Mouse (Mus musculus) mouse embryonic stem cell (cell line): ENCODE measurements at regions not wholly inside any gene's neighbourhood (a gene's known extent, or its start where the extent isn't known, plus 50 kb on each side); places are given as distances from the start of the nearest gene placed in this dataset.

Experiments used
- in situ Hi-C, 2 experiments: fragments of 300-500 bp; cut with MboI; formaldehyde crosslinking; loops; 1 replicate in 1 of 2; 3 replicates in 1 of 2; pipeline ENCODE4 v1.14.3; 2019 to 2020; ENCODE audit warnings: low sequenced_read_pairs in 2 of 2, low pct_unique_long_range_greater_than_20kb in 1 of 2, mixed read lengths in 1 of 2; ENCODE audit not compliant: unreplicated experiment in 1 of 2

DNA sequence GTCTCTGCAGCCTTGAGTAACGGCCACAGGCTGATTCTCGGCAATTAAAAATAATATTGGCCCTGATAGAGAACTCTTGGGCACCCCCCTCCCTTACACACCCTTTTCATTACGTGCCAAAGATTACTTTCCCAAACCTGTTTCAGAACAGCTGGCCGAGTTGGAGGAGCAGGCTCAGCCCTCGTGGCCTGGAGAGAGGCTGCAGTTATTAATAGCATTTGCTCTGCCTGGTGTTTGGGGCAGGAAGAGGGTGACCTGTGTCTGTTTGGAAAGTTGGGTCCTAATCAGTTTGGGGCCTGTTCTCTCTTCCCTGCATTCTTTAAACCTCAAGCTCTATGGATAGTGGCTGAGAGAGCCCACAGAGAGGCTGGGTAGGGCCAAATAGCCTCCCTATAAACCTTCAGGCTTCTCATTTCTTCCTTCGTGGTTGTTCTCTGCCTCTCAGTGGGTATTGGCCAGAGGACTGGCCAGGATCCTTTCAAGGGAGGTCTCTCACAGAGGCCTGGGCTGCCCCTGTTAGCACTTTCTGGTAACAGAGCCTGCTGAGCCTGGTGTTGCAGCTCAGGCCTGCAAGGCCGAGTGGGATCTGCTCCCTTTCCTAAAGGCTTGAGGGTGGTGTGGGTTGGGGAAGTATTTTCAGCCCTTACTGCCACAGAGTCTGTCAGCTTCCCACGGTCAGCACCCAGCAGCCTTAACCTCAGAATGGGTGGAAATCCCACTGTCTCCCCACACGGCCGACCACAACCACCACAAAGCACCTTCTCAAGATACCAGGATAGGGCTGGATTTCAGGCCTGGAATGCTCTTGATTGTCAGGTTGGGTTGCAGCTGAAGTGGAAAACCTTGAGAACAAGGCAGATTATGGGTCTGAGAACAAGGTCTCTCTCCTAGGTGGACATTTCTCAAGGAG, 206.7 kb downstream of the Zfp36l1 start:
- in situ Hi-C loops: no loop called here

DNA sequence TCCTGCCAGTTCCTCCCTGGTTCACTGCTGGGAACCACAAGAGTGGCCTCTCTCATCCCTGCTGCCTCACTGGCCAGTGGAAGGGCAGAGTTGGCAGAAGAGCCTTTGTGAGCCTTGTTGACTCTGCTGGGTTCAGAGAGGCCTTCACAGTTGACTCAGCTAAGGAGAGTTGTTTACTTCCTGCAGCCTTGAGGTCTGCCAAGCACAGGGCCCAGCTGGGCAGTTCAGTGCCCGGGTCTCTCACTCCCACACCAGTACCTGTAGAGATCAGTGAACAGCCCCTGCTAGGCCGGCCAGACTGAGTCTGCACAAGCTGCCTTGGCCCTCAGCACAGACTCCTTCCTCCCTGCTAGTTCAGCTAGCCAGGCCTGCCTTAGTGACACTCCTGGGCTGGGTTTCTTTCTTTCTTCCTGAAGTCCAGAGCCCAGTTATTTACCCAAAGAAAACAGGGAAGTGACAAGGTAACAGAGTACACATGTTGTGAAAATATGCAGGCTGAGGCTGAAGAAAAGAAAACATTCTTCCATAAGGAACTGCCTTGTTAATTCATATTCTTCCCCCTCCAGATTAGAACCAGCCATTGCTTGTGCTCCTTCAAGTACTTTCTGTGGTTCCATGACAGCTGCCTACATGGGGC, 207.8 kb downstream of the Zfp36l1 start:
- in situ Hi-C loops: no loop called here

DNA sequence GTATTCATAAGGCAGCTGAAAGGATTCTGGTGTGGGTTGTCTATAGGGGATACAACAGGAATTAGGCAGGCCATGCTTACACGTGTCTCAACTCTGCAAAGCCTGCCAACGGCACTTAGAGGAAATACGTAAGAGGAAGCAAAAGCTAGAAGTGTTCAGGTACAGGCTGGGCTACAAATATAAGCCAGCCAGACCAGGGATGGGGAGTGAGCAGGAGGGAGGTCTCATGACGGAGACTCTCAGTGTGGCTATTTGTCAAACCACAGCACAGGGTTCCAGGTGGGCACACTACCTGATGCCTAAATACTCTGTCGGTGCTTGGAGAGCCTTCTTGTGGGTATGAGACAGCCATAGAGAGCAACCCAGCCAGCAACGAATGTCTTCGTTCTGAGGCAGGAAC, 210.1 kb downstream of the Zfp36l1 start:
- in situ Hi-C loops: no loop called here

DNA sequence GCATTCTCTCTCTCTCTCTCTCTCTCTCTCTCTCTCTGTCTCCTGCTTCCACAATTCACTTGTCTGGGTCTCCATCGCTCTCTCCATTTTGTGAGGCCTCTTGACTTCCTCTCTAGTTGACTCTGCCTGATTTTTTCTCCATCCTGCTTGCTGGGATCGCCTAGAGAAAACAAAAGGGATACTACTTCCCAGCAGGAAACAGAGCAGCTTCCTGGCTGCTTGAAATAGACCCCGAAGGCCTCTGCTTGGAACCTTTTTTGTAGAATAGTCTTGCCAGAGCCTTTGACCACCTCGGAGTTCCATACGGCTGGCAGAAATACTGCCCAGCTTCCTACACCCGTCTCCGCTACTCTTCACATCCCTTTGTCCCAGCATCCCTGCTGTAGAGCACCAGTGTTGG, 210.7 kb downstream of the Zfp36l1 start:
- in situ Hi-C loops: no loop called here

DNA sequence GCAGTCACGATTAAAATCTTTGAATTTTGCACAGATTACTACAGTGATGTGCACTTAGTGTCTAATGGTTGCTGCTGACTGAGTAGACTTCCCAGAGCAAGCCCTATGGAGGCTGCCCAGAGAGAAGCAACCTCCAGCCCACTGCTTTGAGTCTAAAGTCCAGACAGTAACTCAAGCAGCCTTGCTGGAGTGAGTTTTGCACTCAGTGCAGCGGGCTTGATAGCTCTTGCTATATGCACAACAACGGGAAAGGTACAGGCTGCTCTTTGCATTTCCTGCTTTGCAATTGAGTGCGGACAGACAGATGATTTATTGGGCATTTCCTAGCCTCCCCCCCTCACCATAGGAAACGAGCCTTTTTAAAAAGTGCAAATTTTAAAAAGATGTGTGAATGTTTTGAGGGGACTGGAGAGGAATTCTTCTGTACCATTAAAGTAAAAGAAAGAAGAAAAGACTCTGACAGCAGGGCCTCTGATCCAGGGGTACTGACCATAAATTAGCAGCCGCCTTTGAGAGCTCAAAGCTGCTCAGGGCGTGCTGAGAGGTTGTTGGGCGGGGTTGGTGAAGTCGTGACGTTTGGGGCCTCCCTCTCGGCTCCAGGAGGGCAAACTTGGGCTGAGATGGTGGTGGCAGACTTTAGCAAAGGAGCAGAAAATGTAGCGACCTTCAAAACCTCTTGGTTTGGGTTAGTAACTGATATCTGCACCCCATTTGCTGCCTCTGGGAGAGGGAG, 214.4 kb downstream of the Zfp36l1 start:
- in situ Hi-C loops: no loop called here

DNA sequence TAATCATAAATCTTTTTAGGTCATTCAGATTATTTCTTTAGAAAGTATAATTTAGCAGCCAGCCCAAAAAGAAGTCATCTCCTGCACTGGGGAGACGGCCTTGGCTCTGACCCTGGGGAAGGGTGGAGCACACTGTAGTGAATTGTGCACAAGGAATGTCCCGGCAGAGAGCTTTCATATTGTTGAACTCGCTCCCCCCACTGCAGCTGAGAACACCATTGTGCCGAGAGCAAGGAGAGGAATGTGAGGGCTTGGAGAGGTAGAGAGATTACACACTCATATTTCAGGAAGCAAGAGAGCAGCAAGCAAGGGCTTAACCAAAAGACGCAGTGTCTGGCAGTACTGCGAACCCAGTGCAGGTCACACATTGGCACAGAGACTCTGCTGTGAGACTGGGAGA, 216.8 kb downstream of the Zfp36l1 start:
- in situ Hi-C loops: no loop called here

DNA sequence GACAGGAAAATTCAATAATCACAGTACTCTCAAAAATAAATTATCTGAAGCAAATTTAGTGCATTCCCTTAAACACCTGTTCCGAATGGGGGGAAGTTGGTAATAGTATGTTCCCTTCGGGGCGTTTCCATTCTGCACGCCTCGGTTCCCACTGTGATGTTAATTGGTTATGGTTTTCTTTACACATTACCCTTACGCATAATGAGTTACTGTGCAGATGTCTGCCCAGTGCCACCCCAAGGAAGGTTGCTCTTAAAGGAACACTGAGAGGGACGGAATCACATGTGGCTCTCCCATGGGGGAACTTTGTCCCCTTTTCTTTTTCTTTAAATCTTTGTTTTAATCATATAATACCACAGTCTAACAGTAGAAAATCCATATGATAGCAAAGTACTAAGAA, 217.5 kb downstream of the Zfp36l1 start:
- in situ Hi-C loops: no loop called here

DNA sequence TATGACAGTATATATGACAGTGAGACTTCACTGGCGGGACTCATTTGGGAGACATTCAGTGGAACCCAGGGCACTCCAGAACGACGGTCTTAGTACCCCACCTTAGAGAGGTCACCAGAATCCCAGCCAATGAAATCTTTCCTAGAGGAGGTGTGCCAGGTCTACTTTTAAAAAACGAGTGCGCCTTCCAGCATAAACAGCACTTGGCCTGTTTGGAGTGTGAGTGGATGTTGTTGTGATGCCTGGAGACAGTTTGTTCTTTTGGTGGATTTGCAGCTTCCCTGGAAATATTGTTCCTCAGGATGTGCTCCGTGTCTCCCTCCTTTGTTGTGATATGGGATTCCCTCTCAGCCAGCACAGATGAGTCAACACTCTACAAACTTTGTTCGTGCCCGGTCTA, 219.9 kb downstream of the Zfp36l1 start:
- in situ Hi-C loops: no loop called here

DNA sequence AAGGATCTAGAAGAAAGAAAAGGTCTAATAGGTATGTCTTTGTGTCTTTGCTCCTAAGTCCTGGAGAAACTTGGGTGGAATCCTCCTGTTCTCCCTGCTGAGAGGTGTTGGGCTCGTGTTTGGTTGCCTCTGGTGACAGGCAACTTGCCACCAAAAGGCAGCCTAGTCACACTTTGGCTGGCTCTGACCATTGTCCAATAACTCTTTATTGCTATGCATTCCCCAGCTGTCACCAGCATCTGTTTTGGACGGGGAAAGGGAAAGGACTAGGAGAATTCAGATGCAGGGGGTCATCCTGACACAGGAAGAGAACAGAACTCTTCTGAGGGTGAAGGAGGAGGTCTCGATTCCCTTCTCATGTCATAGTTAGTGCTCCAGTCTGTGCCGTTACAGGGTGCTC, 220.9 kb downstream of the Zfp36l1 start:
- in situ Hi-C loops: no loop called here

DNA sequence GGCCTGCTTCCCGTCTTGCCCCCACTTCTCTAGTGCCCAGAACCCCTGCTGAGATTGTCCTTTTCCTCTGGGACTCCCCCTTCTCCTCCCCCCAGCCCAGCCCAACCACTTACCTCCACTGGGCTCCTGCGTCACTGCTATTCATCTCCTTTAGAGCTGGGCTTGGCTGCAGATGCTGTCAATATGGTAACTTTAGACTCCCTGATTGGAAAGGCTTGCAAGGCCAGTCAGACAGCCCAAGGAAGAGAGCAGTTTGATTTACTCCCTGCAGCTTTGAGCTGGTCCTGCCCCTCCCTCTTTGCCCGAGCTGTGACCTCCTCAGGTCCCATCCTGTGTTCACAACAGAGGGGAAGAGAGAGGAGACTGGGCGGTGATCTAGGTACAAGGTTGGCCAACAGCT, 221.9 kb downstream of the Zfp36l1 start:
- in situ Hi-C loops: no loop called here

DNA sequence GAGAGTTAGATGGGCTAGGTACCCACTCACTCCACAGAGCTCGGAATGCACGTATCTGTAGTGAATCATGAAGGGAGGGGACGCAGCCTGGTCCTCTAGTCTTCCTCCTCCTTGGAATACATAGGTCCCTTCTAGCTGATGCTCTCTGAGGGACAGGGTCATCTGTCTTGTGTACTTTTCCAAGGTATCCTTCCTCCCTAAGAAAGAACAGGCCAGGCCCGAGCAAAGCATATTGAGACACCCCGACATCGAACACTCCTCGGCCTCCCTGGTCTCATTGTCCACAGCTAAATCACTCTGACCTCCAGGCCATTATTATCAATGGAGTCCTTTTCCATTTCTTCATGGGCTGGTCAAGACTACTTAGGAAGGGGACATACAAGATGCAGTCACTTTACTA, 222.5 kb downstream of the Zfp36l1 start:
- in situ Hi-C loops: no loop called here

DNA sequence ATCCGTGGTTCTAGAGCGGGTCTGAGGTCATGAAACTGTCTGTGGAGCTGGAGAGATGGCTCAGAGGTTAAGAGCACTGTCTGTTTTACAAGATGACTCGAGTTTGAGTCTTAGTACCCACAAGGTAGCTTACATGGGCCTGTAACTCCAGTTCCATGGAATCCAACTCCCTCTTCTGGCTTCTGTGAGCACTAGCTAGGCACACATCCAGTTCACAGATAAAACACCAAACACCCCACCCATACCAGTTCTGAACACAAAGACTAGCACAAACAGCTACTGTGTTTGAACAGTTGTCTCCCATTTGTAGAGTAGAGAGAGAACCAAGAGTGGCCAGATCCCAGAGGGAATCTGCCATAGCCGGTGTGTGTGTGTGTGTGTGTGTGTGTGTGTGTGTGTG, 224.0 kb downstream of the Zfp36l1 start:
- in situ Hi-C loops: no loop called here

DNA sequence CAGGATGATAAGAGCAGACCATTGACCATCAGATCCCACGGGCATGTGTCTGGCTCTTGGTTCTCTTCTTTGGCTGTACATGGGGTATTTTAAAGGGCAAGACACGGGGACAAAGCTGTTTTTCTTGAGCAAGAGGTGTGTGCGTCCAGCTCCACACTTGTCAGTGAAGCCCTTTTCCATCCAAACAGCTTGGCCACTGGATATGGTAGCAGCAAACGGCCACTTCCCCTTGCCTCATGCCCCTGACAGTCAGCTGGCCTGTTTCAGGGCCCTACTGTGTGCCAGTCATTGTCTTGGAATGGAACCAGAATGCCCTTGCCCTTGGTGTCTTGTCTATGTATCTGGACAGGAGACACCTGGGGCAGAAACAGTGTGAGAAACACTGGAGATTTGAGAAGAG, 224.7 kb downstream of the Zfp36l1 start:
- in situ Hi-C loops: no loop called here

DNA sequence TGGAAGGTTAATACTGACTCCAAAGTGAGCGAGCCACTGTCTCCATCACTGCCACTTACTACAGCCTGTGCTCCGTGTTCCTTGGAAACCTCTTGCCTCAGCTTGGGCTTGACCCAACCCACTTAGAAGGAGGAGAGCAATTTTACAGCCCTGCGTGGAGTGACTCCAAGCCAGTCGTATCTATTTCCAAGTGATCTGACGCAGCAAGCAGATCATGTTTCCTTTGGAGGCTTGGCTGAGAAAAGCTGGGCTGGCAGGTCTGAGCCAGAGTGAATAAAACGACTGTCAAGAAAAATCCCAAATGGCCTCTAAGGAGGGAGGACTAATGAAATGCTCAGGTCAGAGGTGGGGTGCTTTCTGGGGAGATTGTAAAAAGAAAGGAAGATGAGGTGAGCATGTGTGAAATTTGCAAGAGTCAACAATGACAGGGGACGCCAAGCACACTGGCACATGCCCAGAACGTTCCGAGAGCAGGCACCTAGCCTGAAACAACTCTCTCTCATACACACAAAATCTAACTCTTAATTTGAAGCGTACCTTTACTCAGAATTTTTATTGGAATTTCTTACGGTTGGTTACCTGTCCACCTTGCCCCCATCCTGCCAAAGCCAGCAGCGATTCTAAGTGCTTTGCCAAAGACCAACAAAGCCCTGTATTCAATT, 225.5 kb downstream of the Zfp36l1 start:
- in situ Hi-C loops: no loop called here

DNA sequence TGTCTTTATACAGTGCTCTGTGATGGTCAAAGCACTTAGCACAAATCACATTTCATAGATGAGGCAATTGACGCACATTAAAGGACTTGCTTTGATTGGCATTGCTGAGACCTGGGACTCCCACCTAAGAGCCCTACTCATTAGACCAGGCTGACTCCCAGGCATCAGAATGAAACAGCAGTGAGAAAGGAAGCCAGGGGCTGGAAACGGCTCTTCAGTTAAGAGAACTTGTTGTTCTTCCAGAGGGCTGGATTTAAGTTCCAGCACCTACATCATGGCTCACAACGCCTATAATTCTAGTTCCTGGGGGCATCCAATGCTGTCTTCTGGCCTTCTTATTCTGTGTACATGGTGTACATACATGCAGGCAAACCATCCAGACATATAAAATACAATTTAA, 226.3 kb downstream of the Zfp36l1 start:
- in situ Hi-C loops: no loop called here

DNA sequence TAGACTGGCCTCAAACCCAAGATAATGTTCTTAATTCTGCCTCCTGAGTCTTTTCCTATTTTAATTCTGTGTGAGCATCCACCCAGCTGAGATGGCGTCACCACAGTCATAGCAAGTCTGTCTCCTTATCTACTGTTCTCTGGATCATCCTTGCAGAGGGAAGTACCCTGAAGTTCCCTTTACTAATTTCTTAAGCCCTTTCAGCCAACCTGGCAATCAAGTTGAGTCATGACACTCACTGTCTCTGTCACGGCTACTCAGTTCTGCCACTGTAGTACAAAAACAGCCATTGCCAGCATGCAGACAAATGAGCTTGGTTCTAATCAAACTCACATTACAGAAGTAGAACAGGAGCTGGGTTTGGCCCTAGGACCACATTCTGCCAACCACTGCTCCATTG, 227.5 kb downstream of the Zfp36l1 start:
- in situ Hi-C loops: no loop called here

DNA sequence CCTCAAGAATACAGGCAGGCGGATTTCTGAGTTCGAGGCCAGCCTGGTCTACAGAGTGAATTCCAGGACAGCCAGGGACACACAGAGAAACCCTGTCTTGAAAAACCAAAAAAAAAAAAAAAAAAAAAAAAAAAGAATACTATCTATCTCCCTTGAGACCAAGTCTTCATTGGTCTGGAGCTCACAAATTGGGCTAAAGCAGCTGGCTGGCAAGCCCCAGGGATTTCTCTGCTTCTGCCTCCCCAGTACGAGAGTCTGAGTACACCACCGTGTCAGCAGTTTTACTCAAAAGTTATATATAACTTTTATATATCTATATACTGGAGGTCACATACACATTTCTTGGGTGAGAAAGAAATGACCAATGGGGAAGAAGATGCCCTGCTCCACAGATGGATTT, 229.2 kb downstream of the Zfp36l1 start:
- in situ Hi-C loops: no loop called here

DNA sequence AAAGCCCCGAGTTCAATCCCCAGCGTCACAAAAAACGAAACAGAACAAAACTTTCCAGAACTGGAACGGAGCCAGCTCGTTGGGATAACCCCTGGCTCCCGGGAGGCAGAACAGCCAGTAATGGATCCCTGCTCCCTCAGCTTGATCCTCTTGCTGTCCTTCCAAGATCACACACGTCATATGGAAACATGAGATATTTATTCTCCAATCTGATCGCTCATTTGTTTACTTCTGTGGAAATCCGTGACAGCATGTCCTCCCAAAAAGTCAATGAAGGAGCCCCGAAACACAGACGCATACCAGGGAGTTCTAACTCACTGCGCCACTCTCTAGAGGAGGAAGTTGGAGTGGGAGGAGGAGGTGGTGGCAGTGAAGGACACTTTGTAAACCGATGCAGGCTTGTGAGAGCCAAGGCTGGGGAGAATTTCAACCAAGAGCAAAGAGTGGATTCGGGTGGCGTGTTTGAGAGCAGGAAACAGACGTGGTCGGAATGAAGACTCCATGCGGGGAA, 232.0 kb downstream of the Zfp36l1 start:
- in situ Hi-C loops: no loop called here

DNA sequence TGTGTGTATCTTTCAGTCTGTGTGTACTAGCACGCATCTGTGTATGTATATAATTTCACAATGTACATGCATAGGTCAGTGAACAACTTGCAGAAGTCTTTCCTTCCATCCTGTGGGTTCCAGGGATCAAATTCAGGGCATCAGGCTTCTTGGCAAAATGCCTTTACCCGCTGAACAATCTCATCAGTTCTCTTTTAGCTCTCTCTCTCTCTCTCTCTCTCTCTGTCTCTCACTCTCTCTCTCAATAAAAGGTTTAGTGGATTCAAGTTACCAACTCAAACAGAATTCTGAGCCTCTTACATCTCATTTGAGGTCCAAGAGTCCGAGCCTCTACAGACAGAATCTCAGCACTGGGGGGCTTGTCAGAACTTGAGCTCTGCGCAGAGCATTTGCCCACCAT, 232.5 kb downstream of the Zfp36l1 start:
- in situ Hi-C loops: no loop called here
